Mouse (Mus musculus): ENCODE results near the gene Dars. TPM values are rescaled to one million over a fixed set of nuclear protein-coding genes. Genes with fewer than 3 reads are reported as not detected.

Gene Dars
- 224 and 253 TPM in 2 replicates for total RNA-seq (2017)

DNA sequence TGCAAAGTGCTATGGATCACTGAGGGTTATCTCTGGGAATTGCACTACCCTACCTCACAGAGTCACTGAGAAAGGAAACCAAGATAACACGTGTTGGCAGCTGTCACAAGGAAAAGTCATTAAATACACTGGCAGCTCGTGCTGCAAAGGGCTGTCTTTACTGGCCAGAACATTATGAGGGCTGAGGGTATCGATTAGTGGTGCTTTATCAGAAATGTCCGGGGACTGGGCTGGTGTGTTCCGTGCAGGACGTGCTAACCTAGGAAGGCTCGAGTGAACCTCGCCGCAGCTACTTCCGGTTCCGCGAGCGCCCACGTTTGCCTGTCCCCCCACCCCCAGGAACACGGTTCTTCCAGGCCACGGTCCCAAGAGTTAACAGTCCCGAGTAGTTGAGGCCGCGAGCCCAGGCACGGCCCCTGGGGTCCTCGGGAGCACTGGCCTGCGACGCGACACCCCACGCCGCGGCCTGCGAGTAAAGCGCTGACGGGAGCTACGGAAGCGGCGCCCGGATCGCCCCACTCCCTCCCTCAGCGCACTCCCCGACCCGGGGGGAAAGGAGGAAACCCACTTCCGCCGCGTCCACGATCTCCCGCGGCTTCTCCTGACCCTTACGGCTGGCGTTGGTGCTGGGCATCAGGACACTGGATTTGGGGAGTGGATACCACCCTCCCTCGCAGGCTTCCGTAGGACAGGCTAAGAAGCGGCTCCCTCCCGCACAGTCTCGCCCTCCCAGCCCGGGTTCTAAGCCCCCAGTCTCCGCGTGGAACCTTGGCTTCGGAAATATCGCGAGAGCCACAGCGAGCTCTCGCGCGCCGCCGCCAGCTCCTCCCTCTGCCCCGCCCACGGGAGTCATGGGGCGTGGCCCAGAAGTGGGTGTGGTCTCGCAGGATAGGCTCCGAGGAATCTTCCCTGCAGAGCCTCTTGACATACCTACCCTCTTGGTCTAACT, at the start of gene Dars:
Dars (minus strand) TSS at position 785 of the 949 bp plus-strand sequence.
- peak; percentile 87 to 95 for ATAC-seq (replicated peaks in 1 of 2; ENCODE audit: insufficient read depth in 1 of 2, low FRiP score in 2 of 2, low TSS enrichment in 1 of 2, low read depth in 1 of 2, poor library complexity in 2 of 2, severe bottlenecking in 2 of 2)

- no peak for ATAC-seq (replicated peaks in 1 of 2; ENCODE audit: insufficient read depth in 1 of 2, low FRiP score in 2 of 2, low TSS enrichment in 1 of 2, low read depth in 1 of 2, poor library complexity in 2 of 2, severe bottlenecking in 2 of 2)
These were observed 49.7 kb upstream of the Dars start for GRCm38 (mm10) chr1:128466828-128467227.

GRCm38 (mm10) chr1:128463478-128463877, 46.3 kb upstream of the Dars start:
- ATAC-seq (replicated peaks in 1 of 2; ENCODE audit: insufficient read depth in 1 of 2, low FRiP score in 2 of 2, low TSS enrichment in 1 of 2, low read depth in 1 of 2, poor library complexity in 2 of 2, severe bottlenecking in 2 of 2) = peak; percentile 76 to 78; a peak in 3 of 4 replicates

GRCm38 (mm10) chr1:128462389-128462788, 45.2 kb upstream of the Dars start:
- ATAC-seq (replicated peaks in 1 of 2; ENCODE audit: insufficient read depth in 1 of 2, low FRiP score in 2 of 2, low TSS enrichment in 1 of 2, low read depth in 1 of 2, poor library complexity in 2 of 2, severe bottlenecking in 2 of 2) = no peak

DNA sequence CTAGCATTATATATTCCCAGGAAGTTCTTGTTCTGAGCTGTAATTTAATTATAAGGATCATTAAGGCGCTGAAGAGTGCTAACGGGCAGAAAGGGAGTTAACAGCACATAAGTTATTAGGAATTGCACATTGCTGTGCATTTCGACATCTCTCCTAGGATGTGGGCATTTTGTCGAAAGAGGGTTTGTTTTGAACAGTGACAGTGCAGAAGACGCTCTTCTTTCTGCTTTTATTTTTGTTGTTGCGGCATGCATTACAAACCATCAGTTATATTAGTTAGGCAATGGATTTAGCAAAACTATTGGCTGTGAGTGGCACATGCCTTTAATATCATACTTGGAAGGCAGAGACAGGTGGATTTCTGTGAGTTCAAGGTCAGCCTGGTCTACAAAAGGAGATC, 43.6 kb upstream of the Dars start:
- peak in 1 of 2 experiments; percentile 54; a peak in 1 of 4 replicates for ATAC-seq (replicated peaks in 1 of 2; ENCODE audit: insufficient read depth in 1 of 2, low FRiP score in 2 of 2, low TSS enrichment in 1 of 2, low read depth in 1 of 2, poor library complexity in 2 of 2, severe bottlenecking in 2 of 2)

DNA sequence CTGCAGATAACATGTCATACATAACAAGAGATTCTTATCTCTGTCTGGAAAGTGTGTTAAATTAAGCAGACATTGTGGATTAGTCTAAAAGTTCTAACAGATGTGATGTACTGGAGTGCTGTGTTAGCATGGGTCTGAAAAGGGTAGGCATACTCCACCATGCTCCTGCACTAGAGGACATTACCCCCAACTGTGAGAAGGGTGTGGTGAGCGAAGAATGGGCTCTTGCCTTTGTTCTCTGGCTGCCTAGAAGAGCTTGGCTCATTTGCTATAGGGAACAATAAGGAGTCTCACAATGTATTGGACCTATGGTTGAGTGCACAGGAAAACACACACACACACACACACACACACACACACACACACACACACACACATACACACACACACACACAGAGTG, 42.3 kb upstream of the Dars start:
- ATAC-seq (replicated peaks in 1 of 2; ENCODE audit: insufficient read depth in 1 of 2, low FRiP score in 2 of 2, low TSS enrichment in 1 of 2, low read depth in 1 of 2, poor library complexity in 2 of 2, severe bottlenecking in 2 of 2) = no peak

DNA sequence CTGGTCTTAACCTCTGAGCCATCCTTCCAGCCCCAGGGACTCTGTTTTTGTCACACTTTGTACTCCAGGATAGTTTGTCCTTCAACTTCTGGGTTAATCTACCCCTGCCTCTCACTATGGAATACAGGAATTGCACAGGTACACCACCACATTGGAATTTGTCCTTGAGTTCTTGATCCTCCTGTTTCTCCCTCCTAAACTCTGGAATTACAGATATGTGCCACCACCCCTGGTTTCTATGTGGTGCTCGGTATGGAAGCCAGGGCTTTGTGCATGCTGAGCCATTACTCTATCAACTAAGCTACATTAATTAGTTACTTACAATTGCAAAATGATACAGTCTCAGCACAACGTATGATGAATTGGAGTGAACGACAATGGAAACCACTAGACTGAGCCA, 41.8 kb upstream of the Dars start:
- no peak for ATAC-seq (replicated peaks in 1 of 2; ENCODE audit: insufficient read depth in 1 of 2, low FRiP score in 2 of 2, low TSS enrichment in 1 of 2, low read depth in 1 of 2, poor library complexity in 2 of 2, severe bottlenecking in 2 of 2)

DNA sequence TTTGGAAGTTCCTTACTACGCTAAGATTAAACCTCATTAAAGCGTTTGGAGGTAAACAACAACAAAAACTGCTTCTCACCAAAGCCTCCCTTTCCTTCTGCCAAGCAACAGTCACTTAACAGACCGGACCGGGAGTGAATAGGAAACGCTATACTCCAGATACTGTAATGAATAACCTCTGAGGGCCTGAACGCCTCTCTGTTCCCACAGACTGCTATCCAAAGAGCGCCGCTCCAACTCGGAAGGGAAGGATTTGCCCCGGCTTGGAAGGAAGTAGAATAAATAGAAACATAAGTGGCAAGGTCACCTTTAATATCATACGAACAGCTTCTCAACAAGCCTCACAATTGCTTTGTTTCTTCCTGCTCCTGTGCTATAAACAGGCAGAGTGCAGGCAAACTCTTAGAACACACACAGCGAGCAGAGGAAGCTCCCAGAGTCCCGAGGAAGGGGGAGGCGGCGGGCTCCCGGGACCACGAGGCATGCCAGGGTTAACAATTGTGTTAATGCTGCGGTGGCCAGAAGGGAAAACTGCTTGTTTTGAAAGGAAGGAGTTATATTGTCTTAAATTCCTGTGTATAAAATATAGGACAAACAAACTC, 39.8 kb upstream of the Dars start:
- ATAC-seq (replicated peaks in 1 of 2; ENCODE audit: insufficient read depth in 1 of 2, low FRiP score in 2 of 2, low TSS enrichment in 1 of 2, low read depth in 1 of 2, poor library complexity in 2 of 2, severe bottlenecking in 2 of 2) = no peak; a peak in 1 of 4 replicates

DNA sequence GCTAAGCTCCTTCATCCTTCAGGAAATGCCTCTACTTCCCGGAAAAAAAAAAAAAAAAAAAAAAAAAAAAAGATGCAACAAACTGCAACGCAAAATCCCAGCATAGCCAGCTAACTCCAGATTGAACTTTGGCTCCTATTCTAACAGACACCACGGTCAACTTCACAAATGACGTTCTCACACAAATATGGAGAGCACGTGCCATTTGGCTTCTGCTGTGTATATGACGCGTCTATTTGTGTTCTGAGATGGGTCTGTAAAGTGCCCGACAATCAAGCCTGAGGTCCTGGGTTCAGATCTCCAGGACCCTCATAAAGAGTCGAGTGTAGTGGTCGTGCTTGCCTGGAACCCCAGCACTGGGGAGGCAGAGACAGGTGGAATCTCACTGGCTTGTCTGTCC, 39.1 kb upstream of the Dars start:
- ATAC-seq (replicated peaks in 1 of 2; ENCODE audit: insufficient read depth in 1 of 2, low FRiP score in 2 of 2, low TSS enrichment in 1 of 2, low read depth in 1 of 2, poor library complexity in 2 of 2, severe bottlenecking in 2 of 2) = no peak

DNA sequence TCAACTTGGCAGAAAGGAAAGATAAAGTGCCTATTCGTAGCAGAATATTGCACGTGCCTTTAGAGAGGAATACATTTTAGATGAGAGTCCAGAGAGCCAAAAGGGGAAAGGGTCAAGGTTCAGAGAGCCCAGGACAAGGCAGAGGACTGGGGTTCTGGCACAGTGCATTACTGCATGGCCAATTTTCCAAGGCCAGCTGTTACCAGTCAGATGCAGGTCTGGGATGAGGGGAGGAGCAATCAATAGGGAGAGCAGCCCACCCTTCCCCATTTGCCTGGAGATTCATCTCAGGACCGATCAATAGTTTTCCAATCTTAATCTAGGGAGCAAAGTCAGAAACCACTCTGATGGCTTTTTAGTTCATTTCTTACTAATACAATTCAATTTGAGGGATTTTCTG, 35.0 kb upstream of the Dars start:
- ATAC-seq (replicated peaks in 1 of 2; ENCODE audit: insufficient read depth in 1 of 2, low FRiP score in 2 of 2, low TSS enrichment in 1 of 2, low read depth in 1 of 2, poor library complexity in 2 of 2, severe bottlenecking in 2 of 2) = no peak

DNA sequence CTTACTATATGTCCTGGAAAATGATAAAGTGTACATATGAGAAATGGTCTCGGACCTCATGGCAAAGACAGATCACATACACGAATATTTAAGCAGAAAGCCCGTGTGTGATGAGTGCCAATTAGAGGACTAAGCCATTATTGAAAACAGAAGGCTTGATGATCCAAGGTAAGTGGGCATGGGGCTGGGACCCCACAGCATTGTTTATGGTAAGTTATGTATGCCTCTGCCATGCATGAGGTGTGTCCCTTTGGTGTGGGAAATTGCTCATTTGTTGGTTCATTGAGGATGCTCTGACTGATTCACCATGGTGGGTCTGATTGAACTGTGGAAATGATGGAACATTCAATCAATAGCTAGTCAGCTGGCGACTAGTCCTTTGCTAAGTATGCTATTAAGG, 34.0 kb upstream of the Dars start:
- no peak for ATAC-seq (replicated peaks in 1 of 2; ENCODE audit: insufficient read depth in 1 of 2, low FRiP score in 2 of 2, low TSS enrichment in 1 of 2, low read depth in 1 of 2, poor library complexity in 2 of 2, severe bottlenecking in 2 of 2)

- peak; percentile 97 to 98 for ATAC-seq (replicated peaks in 1 of 2; ENCODE audit: insufficient read depth in 1 of 2, low FRiP score in 2 of 2, low TSS enrichment in 1 of 2, low read depth in 1 of 2, poor library complexity in 2 of 2, severe bottlenecking in 2 of 2)
These were observed 30.2 kb upstream of the Dars start for GRCm38 (mm10) chr1:128447206-128447902.

DNA sequence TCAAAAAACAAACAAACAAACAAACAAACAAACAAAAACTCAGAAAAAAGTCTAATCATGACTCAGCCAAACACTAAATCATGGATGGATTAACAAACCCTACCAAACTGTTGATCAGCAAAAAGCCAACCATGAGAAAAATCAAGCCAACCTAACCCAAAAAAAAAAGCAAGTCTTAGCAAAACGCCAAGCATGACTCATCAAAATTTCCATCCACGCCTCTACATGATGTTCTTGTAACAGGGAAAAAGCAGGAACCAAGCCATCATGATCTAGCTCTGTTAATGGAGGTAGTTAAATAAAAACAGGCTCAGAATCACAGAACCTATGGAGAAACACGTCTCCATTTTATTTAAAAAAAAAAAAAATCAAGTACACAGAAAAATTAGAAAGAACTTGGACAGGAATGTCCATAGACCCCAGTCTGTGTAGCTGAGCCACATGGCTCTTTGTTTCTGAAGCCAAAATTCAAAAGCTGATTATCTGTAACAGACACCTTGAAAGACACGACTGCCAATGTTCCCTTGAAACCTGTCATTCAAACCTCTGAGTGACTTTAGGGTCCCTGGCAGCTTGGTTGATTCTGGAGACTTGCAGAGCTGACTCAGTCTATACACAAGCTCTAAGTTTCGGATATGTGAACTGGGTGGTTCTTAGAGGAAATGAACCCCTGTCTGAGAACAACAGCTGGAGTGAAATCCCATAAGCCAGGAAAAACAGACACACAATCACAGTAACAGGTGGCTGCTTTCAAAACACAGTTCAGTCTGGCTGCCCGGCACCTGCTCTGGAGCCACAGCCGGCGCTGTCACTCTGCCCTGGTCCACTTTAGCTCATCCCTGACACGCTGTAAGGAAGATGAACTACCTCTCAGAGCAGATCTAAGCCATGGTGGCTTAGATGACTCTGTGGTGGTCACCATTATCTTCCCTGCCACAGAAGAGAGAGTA, 27.0 kb upstream of the Dars start:
- ATAC-seq (replicated peaks in 1 of 2; ENCODE audit: insufficient read depth in 1 of 2, low FRiP score in 2 of 2, low TSS enrichment in 1 of 2, low read depth in 1 of 2, poor library complexity in 2 of 2, severe bottlenecking in 2 of 2) = no peak

GRCm38 (mm10) chr1:128441129-128441473, 23.9 kb upstream of the Dars start:
- ATAC-seq (replicated peaks in 1 of 2; ENCODE audit: insufficient read depth in 1 of 2, low FRiP score in 2 of 2, low TSS enrichment in 1 of 2, low read depth in 1 of 2, poor library complexity in 2 of 2, severe bottlenecking in 2 of 2) = no peak

GRCm38 (mm10) chr1:128440386-128441128, 23.4 kb upstream of the Dars start:
- no peak for ATAC-seq (replicated peaks in 1 of 2; ENCODE audit: insufficient read depth in 1 of 2, low FRiP score in 2 of 2, low TSS enrichment in 1 of 2, low read depth in 1 of 2, poor library complexity in 2 of 2, severe bottlenecking in 2 of 2)

DNA sequence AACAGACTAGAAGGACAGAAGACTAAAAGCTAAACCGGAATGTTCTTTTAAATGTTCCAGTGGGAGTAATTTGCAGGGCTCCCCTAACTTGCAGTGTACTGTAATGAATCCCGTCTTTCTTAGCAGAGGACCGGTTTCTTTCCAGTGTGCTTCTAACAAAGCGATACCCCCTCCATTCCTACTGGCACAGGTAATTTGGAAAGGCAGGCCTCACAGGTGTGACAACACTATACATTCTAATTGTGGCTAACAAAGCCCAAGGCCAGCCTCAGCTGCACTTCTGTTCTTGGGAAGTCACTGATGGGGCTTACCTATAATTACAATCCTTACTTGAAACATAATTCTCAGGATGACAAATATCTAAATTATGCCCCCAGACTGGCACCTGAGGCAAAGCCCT, 22.4 kb upstream of the Dars start:
- no peak for ATAC-seq (replicated peaks in 1 of 2; ENCODE audit: insufficient read depth in 1 of 2, low FRiP score in 2 of 2, low TSS enrichment in 1 of 2, low read depth in 1 of 2, poor library complexity in 2 of 2, severe bottlenecking in 2 of 2)

DNA sequence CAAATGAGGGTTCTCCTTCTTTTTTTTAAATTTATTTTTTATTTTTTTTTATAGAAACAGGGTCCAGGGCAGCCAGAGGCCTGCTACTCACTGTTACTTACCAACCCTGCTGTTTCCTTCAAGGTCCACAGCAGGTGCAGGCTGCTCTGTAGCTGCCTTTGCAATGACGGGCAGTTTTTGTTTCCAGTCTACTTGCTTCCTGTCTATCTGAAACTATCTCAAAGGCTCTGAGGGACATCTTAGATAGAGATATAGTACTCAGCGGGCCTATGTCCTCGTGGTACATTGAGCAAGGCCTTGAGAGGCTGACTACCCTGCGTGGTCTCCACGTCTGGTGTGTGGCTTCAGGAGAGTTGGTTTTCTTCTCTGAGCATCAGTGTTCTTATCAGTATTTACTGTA, 21.4 kb upstream of the Dars start:
- peak; percentile 41 to 52 for ATAC-seq (replicated peaks in 1 of 2; ENCODE audit: insufficient read depth in 1 of 2, low FRiP score in 2 of 2, low TSS enrichment in 1 of 2, low read depth in 1 of 2, poor library complexity in 2 of 2, severe bottlenecking in 2 of 2)
